8 mouse cellular contexts compared by ENCODE assay signal in the genomic region with DNA sequence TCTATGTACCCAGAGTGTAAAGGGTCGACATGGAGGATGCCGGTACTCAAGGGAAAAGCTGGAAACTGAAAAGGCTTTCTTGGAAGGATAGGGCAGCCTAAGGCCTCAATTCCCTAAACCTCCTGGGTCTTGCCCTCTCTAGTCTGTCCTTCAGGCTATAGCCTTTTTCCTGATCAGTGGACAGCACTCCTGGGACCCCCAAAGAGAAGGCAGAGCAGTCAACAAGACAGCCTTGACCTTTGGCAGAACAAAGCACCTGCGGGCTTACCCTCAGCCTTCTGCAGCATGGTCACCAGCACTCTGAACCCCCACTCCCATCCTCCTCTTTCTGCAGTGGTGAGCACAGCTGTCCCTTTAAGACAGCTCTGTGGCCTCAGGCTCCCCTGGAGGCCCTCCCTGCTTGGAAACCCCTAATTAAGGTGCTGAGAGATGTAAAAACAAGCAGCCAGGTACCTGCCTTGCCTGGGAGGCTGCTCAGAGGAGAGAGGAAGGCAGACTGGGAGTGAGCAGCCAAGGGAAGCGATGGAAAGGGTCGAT. TPM values are rescaled to one million over a fixed set of nuclear protein-coding genes. Genes with fewer than 3 reads are reported as not detected.
DNase-seq lines count a peak whose midpoint lies in the region; ATAC-seq and TF ChIP-seq lines count a peak whose summit lies in the region.

Gene Dph1, minus strand, starts transcription at position 337 of the 537 bp plus-strand sequence.

- TF ChIP-seq CTCF in kidney, postnatal 0 days (IDR thresholded peaks at IDR 0.05; ENCODE audit: low read depth) = no peak

- no peaks in the 10 kb centered on the region for H3K9me3 ChIP-seq in kidney, postnatal 0 days (replicated peaks; ENCODE audit: low read length)
- H3K9me3 ChIP-seq in forebrain, embryonic 14.5 days (replicated peaks; ENCODE audit: control insufficient read depth, low read length) = no peaks in the 10 kb centered on the region
- no peaks in the 10 kb centered on the region for H3K9me3 ChIP-seq in neural tube, embryonic 12.5 days

- H3K27ac ChIP-seq in kidney, postnatal 0 days = peak within 1 kb of the TSS; percentile 25; the same call in 1 of the 2 replicates
- H3K27ac ChIP-seq in forebrain, embryonic 14.5 days (ENCODE audit: low read depth, low read length) = no peak within 1 kb of the TSS
- H3K27ac ChIP-seq in neural tube, embryonic 12.5 days = no peak within 1 kb of the TSS

- H3K4me1 ChIP-seq in kidney, postnatal 0 days (replicated peaks; ENCODE audit: insufficient read depth, low read length) = peaks cover 23% of the 10 kb centered on the region; the same call in 1 of the 2 replicates
- peaks cover 26% of the 10 kb centered on the region for H3K4me1 ChIP-seq in forebrain, embryonic 14.5 days (ENCODE audit: control insufficient read depth, insufficient read depth, low read length)
- peaks cover 36% of the 10 kb centered on the region for H3K4me1 ChIP-seq in neural tube, embryonic 12.5 days

- ATAC-seq in kidney, postnatal 0 days (replicated peaks; ENCODE audit: low FRiP score, low read depth) = no peak
- no peak for ATAC-seq in forebrain, embryonic 14.5 days
- ATAC-seq in neural tube, embryonic 12.5 days (ENCODE audit: low FRiP score, low read depth) = no peak

- no peak for DNase-seq in kidney, postnatal 0 days (ENCODE audit: low spot score)
- no peak for DNase-seq in kidney, postnatal 14 days
- DNase-seq in adrenal gland, adult 2 months = no peak
- DNase-seq in forebrain, embryonic 14.5 days (ENCODE audit: low spot score) = no peak
- DNase-seq in left cerebral cortex, adult 8-10 months (ENCODE audit: low spot score in 2 of 2) = no peak
- no peak for DNase-seq in spleen, adult 12 weeks (ENCODE audit: low spot score)
- no peak for DNase-seq in embryo, embryonic 11 days

- 51% methylated on average over 5 of the region's 5 CpGs for WGBS in kidney, postnatal 0 days
- 51% methylated on average over 5 of the region's 5 CpGs for WGBS in forebrain, embryonic 14.5 days
- 51% methylated on average over 5 of the region's 5 CpGs for WGBS in neural tube, embryonic 12.5 days

- peaks cover 19% of the 10 kb centered on the region for H3K27me3 ChIP-seq in kidney, postnatal 0 days (ENCODE audit: insufficient read depth, low read length)
- peaks cover 47% of the 10 kb centered on the region for H3K27me3 ChIP-seq in forebrain, embryonic 14.5 days (replicated peaks; ENCODE audit: control insufficient read depth, insufficient read depth, low read length)
- peaks cover 50% of the 10 kb centered on the region for H3K27me3 ChIP-seq in neural tube, embryonic 12.5 days (replicated peaks)

- peak within 1 kb of the TSS; percentile 90 for H3K4me2 ChIP-seq in kidney, postnatal 0 days (ENCODE audit: low read length)
- H3K4me2 ChIP-seq in forebrain, embryonic 14.5 days (ENCODE audit: low read length) = peak within 1 kb of the TSS; percentile 88
- peak within 1 kb of the TSS; percentile 89 for H3K4me2 ChIP-seq in neural tube, embryonic 12.5 days (replicated peaks)

- peak within 1 kb of the TSS; percentile 85 for H3K4me3 ChIP-seq in kidney, postnatal 0 days (replicated peaks; ENCODE audit: low read depth, low read length)
- peak within 1 kb of the TSS; percentile 81 for H3K4me3 ChIP-seq in forebrain, embryonic 14.5 days (ENCODE audit: low read depth, low read length)
- peak within 1 kb of the TSS; percentile 64 for H3K4me3 ChIP-seq in neural tube, embryonic 12.5 days

- no peaks in the 10 kb centered on the region for H3K36me3 ChIP-seq in kidney, postnatal 0 days (ENCODE audit: insufficient read depth, low read length)
- no peaks in the 10 kb centered on the region for H3K36me3 ChIP-seq in forebrain, embryonic 14.5 days (ENCODE audit: control insufficient read depth, insufficient read depth, low read length)
- H3K36me3 ChIP-seq in neural tube, embryonic 12.5 days = no peaks in the 10 kb centered on the region

- peak within 1 kb of the TSS; percentile 69 for H3K9ac ChIP-seq in kidney, postnatal 0 days (ENCODE audit: low read depth, low read length)
- H3K9ac ChIP-seq in forebrain, embryonic 14.5 days (ENCODE audit: low read length) = peak within 1 kb of the TSS; percentile 68
- peak within 1 kb of the TSS; percentile 56 for H3K9ac ChIP-seq in neural tube, embryonic 12.5 days

RNA-seq across cellular contexts. Expression of gene Dph1, which starts in this region (rescaled TPM):
- polyA plus RNA-seq in kidney, postnatal 0 days (2015; fragmentation: Nextera tagmentation; extraction: Ambion mirVana) = 26.3 TPM in 2 replicates
- total RNA-seq in adrenal gland, adult 2 months (2021) = 10 to 100 TPM; 32.3 to 37.4 TPM
- 72.0 and 87.5 TPM in 2 replicates for polyA plus RNA-seq in adrenal gland, adult 2 months (2012; rRNA removed)
- polyA plus RNA-seq in forebrain, embryonic 14.5 days (2014; fragmentation: Nextera tagmentation; extraction: Ambion mirVana) = 15.9 and 17.6 TPM in 2 replicates
- total RNA-seq in left cerebral cortex, adult 8-10 months (2022) = 10 to 100 TPM; 22.7 to 28.7 (median 27.0) TPM
- polyA plus RNA-seq in neural tube, embryonic 12.5 days (2016; fragmentation: Nextera tagmentation; extraction: Ambion mirVana) = 16.7 and 18.4 TPM in 2 replicates
